Mouse (Mus musculus): ENCODE data around the gene Lce3f. TPM values are rescaled to one million over a fixed set of nuclear protein-coding genes. Genes with fewer than 3 reads are reported as not detected.

Lce3f gene
- polyA plus RNA-seq (2016; fragmentation: Nextera tagmentation; extraction: Ambion mirVana) = 0.42 TPM in 1 of 2 replicates, not detected in the other

DNA sequence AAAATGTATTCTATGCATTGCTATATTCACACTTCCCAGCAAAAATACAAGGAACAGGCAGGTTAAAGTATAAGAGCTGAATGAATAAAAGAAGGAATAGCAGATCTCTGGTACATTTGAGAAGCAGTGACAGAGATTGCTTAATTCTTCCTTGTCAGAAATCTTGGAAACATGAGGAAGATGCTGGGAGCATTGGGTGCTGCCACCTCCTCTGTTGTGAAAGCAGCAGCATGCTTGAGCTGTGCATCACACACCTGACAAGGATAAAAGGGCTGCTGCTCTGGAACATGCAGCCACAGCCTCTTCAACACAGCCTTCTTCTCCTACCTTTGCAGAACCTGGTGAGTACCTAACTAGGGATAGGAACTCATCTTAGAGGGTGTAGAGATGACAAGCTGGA lies at the start of gene Lce3f:
TSS of gene Lce3f (plus strand) at position 301 of the 400 bp plus-strand sequence.
- H3K4me3 ChIP-seq = no peak within 1 kb of the TSS
- H3K4me1 ChIP-seq = no peaks in the 10 kb centered on the region
- no peaks in the 10 kb centered on the region for H3K9me3 ChIP-seq (replicated peaks)
- H3K4me2 ChIP-seq (replicated peaks) = no peak within 1 kb of the TSS
- no peak within 1 kb of the TSS for H3K9ac ChIP-seq
- no peak for ATAC-seq (ENCODE audit: low FRiP score)
- no peaks in the 10 kb centered on the region for H3K36me3 ChIP-seq
- H3K27ac ChIP-seq = no peak within 1 kb of the TSS
- H3K27me3 ChIP-seq = no peaks in the 10 kb centered on the region

DNA sequence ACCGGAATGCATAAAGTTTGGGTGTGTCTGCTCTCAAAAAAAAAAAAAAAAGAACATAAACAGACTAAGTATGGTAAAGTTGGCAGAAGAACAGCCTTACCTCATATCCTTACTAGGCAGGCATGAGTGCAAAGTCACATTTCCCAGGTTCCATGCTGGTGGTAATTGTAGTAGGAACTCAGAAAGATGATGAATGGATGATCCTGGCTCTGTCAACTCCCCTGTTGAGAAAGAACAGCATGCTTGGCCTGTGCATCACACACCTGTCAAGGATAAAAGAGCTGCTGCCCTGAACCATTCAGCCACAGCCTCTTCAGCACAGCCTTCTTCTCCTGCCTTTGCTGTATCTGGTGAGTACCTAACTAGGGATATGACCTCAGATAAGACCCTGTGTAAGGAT lies 47.8 kb upstream of the Lce3f start, which contains the start of gene Lce3c:
TSS of gene Lce3c (plus strand) at position 301 of the 400 bp plus-strand sequence.
- no peak for ATAC-seq (ENCODE audit: low FRiP score)
- no peak within 1 kb of the TSS for H3K9ac ChIP-seq
- WGBS = 81% methylated on average over 1 of the region's 1 CpGs

DNA sequence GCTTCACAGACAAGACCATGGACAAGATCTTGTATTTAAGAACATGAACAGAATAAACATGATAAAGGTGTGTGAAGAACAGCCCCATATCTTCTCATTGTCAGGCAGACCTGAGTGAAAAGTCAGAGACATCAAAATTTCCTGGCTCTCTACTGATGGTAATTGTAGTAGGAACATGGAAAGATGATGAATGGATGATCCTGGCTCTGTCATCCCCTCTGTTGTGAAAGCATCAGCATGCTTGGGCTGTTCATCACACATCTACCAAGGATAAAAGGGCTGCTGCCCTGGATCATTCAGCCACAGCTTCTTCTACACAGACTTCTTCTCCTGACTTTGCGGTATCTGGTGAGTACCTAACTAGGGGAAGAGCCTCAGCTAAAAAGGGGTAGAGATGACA lies 34.9 kb upstream of the Lce3f start, which contains the start of gene Lce3d:
TSS of gene Lce3d (plus strand) at position 301 of the 400 bp plus-strand sequence.
- no peak for ATAC-seq (ENCODE audit: low FRiP score)
- no peak within 1 kb of the TSS for H3K27ac ChIP-seq
- no peak within 1 kb of the TSS for H3K4me2 ChIP-seq (replicated peaks)
- no peaks in the 10 kb centered on the region for H3K4me1 ChIP-seq
- no peak within 1 kb of the TSS for H3K9ac ChIP-seq
- WGBS = 92% methylated on average over 1 of the region's 1 CpGs
- H3K27me3 ChIP-seq = no peaks in the 10 kb centered on the region
- no peak within 1 kb of the TSS for H3K4me3 ChIP-seq
- H3K9me3 ChIP-seq (replicated peaks) = no peaks in the 10 kb centered on the region
- H3K36me3 ChIP-seq = no peaks in the 10 kb centered on the region

More for the DNA sequence above, 47.8 kb upstream of the Lce3f start, which contains the start of gene Lce3c:
- Histone ChIP-seq H3K4me1 (no peaks in the 10 kb centered on the region), H3K27ac (no peak within 1 kb of the TSS), H3K9me3 (replicated peaks) (no peaks in the 10 kb centered on the region), H3K36me3 (no peaks in the 10 kb centered on the region), H3K4me3 (no peak within 1 kb of the TSS), H3K27me3 (no peaks in the 10 kb centered on the region), H3K4me2 (replicated peaks) (no peak within 1 kb of the TSS)

DNA sequence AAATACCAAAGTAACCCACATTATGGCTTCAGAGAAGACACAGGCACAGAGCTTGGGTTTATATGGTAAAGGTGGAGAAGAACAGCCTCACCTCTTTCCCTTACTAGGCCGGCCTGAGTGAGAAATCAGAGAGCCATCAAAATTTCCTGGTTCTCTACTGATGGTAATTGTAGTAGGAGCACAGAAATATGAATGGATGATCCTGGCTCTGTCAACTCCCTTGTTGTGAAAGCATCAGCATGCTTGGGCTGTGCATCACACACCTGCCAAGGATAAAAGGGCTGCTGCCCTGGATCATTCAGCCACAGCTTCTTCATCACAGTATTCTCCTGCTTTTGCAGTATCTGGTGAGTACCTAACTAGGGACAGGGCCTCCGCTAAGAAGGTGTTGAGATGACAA lies 25.3 kb upstream of the Lce3f start, which contains the start of gene Lce3e:
TSS of gene Lce3e (plus strand) at position 301 of the 400 bp plus-strand sequence.
- H3K27me3 ChIP-seq = no peaks in the 10 kb centered on the region
- ATAC-seq (ENCODE audit: low FRiP score) = no peak
- no peak within 1 kb of the TSS for H3K27ac ChIP-seq
- H3K9me3 ChIP-seq (replicated peaks) = no peaks in the 10 kb centered on the region
- H3K4me2 ChIP-seq (replicated peaks) = no peak within 1 kb of the TSS
- no peak within 1 kb of the TSS for H3K9ac ChIP-seq
- no peaks in the 10 kb centered on the region for H3K36me3 ChIP-seq
- WGBS = 89% methylated on average over 2 of the region's 2 CpGs
- no peaks in the 10 kb centered on the region for H3K4me1 ChIP-seq
- H3K4me3 ChIP-seq = no peak within 1 kb of the TSS

DNA sequence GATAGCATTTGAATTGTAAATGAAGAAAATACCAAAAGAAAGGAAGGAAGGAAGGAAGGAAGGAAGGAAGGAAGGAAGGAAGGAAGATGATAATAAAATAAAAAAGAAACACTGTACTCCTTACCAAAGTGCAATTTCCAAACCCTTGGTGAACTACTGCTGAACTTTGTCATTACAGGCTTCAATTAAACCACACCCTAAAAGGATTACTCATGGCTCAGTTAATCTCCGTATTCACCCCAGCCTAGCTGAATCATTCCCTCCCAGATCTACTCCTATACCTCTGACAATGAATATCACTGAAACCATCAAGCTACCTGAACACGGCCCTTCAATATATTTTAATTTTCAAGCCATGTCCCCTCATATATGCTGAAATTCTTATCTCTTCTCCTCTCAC lies 13.5 kb upstream of the Lce3f start:
- H3K4me1 ChIP-seq = no peaks in the 10 kb centered on the region
- no peak overlapping the region for H3K4me3 ChIP-seq
- ATAC-seq (ENCODE audit: low FRiP score) = no peak

DNA sequence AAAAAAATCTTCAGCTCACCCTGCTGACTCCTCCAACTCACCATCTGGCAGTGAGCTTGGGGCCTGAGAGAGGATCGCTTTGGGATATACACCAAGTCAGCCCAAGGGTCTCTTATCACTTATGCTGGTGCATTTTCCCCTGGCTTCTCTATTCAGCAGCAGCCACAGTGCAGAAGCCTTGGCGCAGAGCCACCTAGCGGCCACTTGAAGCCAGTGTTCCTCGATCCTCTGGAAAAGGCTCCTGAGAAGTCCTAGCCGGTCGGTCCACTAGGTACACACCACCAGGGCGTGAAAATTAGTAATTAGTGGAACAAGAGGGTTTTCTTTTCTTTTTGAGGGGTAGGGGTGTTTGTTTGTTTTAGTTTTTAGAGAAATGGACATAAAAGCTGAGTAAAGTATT lies 6.7 kb downstream of the Lce3f start:
- Histone ChIP-seq H3K27ac (no peak overlapping the region), H3K4me2 (replicated peaks) (no peak overlapping the region), H3K9me3 (replicated peaks) (no peaks in the 10 kb centered on the region), H3K36me3 (no peaks in the 10 kb centered on the region), H3K4me3 (no peak overlapping the region), H3K4me1 (no peaks in the 10 kb centered on the region), H3K27me3 (no peaks in the 10 kb centered on the region), H3K9ac (no peak overlapping the region)
- 7% methylated on average over 7 of the region's 7 CpGs for WGBS
- peak; percentile 81 for ATAC-seq (ENCODE audit: low FRiP score)

More for the DNA sequence above, 13.5 kb upstream of the Lce3f start:
- no peak overlapping the region for H3K4me2 ChIP-seq (replicated peaks)
- H3K9ac ChIP-seq = no peak overlapping the region
- no peaks in the 10 kb centered on the region for H3K36me3 ChIP-seq
- H3K9me3 ChIP-seq (replicated peaks) = no peaks in the 10 kb centered on the region
- H3K27me3 ChIP-seq = no peaks in the 10 kb centered on the region
- 82% methylated on average over 2 of the region's 2 CpGs for WGBS
- no peak overlapping the region for H3K27ac ChIP-seq

DNA sequence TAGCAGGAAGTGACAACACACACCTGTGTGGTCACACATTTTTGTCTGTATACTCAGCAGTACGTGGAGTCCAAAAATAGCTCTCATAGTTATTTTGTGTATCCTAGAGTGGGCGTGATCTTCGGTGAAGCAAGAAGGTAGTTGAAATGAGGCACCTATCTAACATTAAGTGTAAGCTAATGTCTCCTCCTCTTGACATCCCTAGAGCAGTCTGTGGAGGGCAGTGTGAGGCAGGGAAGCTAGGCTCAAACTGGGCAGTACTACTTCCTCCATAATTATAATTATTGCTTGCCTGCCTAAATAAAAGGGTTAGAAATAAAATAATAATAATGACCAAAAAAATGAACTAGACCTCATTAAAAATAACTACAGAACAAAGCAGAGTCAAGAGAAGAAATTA lies 8.6 kb downstream of the Lce3f start:
- ATAC-seq (ENCODE audit: low FRiP score) = no peak

DNA sequence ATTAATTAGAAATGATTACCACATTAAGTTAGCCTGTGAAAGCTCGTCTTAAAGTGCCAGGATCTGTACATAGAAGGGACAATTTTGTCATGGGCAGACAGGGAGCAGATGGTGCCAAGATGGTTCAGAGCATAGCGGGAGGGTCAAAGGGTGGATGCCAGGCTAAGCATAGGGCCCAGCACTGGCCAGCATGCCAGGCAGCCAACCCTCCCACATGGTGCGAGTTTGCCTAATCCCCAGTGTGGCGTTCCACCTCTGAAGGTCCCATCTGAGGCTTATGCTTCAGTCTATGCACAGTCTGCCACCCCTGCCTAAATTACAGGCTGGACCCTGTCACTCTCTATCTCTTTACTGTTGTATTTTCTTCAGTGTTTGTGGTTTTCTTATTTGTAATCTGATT lies 10.8 kb downstream of the Lce3f start:
- no peaks in the 10 kb centered on the region for H3K4me1 ChIP-seq
- no peaks in the 10 kb centered on the region for H3K27me3 ChIP-seq
- no peak overlapping the region for H3K27ac ChIP-seq
- H3K9ac ChIP-seq = no peak overlapping the region
- H3K36me3 ChIP-seq = no peaks in the 10 kb centered on the region
- no peak overlapping the region for H3K4me2 ChIP-seq (replicated peaks)
- H3K9me3 ChIP-seq (replicated peaks) = no peaks in the 10 kb centered on the region
- 79% methylated on average over 4 of the region's 4 CpGs for WGBS
- no peak overlapping the region for H3K4me3 ChIP-seq
- ATAC-seq (ENCODE audit: low FRiP score) = peak; percentile 35; the same call in 1 of the 2 replicates

More for the DNA sequence above, 8.6 kb downstream of the Lce3f start:
- no peaks in the 10 kb centered on the region for H3K36me3 ChIP-seq
- H3K27ac ChIP-seq = no peak overlapping the region
- no peaks in the 10 kb centered on the region for H3K27me3 ChIP-seq
- no peak overlapping the region for H3K4me3 ChIP-seq
- 83% methylated on average over 3 of the region's 3 CpGs for WGBS
- H3K4me2 ChIP-seq (replicated peaks) = no peak overlapping the region
- H3K4me1 ChIP-seq = no peaks in the 10 kb centered on the region
- no peak overlapping the region for H3K9ac ChIP-seq
- no peaks in the 10 kb centered on the region for H3K9me3 ChIP-seq (replicated peaks)

DNA sequence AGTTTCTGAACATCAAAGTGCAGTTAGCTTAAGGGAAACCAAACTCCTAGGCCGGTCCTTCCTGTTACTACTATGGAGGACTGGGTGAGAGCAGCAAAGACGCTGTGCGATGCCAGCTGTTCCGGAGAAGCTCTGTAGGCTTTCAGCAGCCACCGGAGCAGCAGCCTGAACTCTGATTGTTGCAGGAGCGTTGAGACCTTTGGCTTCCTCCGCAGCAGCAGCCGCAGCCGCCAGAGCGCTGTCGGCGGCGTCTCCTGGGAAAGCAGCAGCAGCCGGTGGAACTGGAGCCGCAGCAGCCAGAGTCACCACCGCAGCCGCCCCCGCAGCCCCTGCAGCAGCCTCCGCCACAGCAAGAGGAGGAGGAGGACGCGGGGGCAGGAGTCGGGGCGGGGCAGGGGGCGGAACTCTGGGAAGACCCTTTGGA lies 22.4 kb downstream of the Lce3f start:
- H3K4me1 ChIP-seq = peaks cover 11% of the 10 kb centered on the region; the same call in 1 of the 2 replicates
- no peaks in the 10 kb centered on the region for H3K9me3 ChIP-seq (replicated peaks)
- peak overlapping the region; percentile 41 for H3K4me3 ChIP-seq
- no peaks in the 10 kb centered on the region for H3K36me3 ChIP-seq
- peak overlapping the region; percentile 41 for H3K9ac ChIP-seq
- peak; percentile 88 for ATAC-seq (ENCODE audit: low FRiP score)
- H3K27ac ChIP-seq = peak overlapping the region; percentile 55
- 2% methylated on average over 24 of the region's 24 CpGs for WGBS
- H3K4me2 ChIP-seq (replicated peaks) = peak overlapping the region; percentile 71
- H3K27me3 ChIP-seq = peaks cover 4% of the 10 kb centered on the region; the same call in 1 of the 2 replicates

DNA sequence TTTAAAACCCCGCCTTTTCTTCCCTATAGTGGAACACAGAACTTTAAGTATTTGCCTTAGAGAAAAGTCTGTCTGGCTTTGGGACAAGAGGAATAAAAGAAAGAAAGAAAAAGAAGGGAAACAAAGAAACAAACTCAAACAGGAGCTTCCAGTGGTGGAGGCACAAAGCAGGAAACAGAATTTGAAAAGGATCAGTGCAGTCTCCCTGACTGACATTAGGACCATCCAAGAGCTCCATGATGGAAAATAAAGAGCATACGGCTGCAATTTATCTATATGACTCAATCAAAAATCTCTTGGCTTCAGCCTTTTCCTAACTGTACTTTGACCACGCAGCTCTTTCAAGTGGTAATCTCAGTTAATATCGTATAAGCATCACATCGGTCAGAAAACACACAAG lies 22.8 kb downstream of the Lce3f start:
- Histone ChIP-seq H3K27ac (no peak overlapping the region), H3K9ac (peak overlapping the region; percentile 41), H3K27me3 (peaks cover 4% of the 10 kb centered on the region; the same call in 1 of the 2 replicates), H3K4me3 (peak overlapping the region; percentile 41), H3K4me2 (replicated peaks) (peak overlapping the region; percentile 71), H3K36me3 (no peaks in the 10 kb centered on the region), H3K9me3 (replicated peaks) (no peaks in the 10 kb centered on the region), H3K4me1 (peaks cover 11% of the 10 kb centered on the region; the same call in 1 of the 2 replicates)
- no peak for ATAC-seq (ENCODE audit: low FRiP score)
- 21% methylated on average over 5 of the region's 5 CpGs for WGBS

DNA sequence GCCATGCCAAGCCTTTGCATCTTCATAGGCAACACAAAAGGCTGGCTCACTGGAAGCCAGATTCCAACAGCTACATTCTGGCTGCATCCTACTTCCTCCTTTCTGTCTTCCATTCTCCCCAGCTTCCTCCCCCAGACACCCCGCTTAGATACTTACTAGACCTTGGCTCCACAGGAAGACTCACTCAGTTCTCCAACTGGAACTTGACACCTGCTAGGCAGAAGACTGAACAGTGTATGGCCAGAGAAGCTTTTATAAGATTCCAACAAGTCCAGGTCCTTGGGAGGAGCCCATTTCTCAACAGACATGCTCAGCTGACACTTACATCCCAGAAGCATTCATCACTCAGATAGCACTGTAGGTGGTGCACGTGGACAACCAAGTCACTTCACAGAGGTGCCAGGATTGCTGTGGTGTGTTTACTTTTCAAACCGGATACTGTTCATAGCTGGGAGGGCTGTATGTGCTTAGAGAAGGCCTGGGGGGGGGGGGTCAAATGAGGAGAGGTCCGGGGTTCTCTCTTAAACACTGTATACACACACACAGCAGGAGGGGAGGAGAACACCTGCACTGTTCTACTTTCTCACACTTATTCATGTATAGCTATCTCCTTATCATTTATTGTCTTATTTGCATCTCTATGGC lies 23.6 kb downstream of the Lce3f start, which contains the start of gene Crct1:
TSS of gene Crct1 (minus strand) at position 228 of the 645 bp plus-strand sequence.
- Histone ChIP-seq H3K9ac (peak within 1 kb of the TSS; percentile 41), H3K9me3 (replicated peaks) (no peaks in the 10 kb centered on the region), H3K36me3 (no peaks in the 10 kb centered on the region), H3K4me3 (peak within 1 kb of the TSS; percentile 41), H3K4me2 (replicated peaks) (peak within 1 kb of the TSS; percentile 71), H3K27me3 (peaks cover 4% of the 10 kb centered on the region; the same call in 1 of the 2 replicates), H3K4me1 (peaks cover 11% of the 10 kb centered on the region; the same call in 1 of the 2 replicates), H3K27ac (peak within 1 kb of the TSS; percentile 55)
- peak; percentile 44; the same call in 1 of the 2 replicates for ATAC-seq (ENCODE audit: low FRiP score)
- 32% methylated on average over 4 of the region's 4 CpGs for WGBS

DNA sequence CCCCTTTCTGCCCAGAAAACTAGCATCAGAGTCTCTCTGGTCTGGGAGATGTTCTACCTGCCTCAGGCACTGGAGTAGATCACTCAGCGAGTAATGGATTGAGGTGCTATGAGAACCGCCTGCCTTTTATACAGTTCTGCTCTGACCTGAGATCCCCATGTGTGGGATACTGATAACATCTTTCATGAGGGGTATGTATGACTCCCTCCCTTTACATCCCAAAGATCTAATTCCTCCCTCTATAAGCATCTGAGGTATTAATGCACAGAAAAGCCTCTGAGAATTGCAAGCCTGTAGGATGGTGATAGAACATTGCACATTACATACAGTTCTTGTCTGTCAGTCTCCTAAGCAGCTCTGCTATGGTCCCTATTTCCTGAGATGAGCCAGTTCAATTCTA lies 26.9 kb downstream of the Lce3f start, which contains the start of gene Lce1m:
TSS of gene Lce1m (minus strand) at position 101 of the 400 bp plus-strand sequence.
- no peaks in the 10 kb centered on the region for H3K36me3 ChIP-seq
- H3K27me3 ChIP-seq = peaks cover 4% of the 10 kb centered on the region; the same call in 1 of the 2 replicates
- H3K9me3 ChIP-seq (replicated peaks) = no peaks in the 10 kb centered on the region
- 89% methylated on average over 2 of the region's 2 CpGs for WGBS
- H3K4me2 ChIP-seq (replicated peaks) = no peak within 1 kb of the TSS
- H3K4me1 ChIP-seq = peaks cover 11% of the 10 kb centered on the region; the same call in 1 of the 2 replicates
- H3K9ac ChIP-seq = no peak within 1 kb of the TSS
- H3K4me3 ChIP-seq = no peak within 1 kb of the TSS
- no peak for ATAC-seq (ENCODE audit: low FRiP score)
- no peak within 1 kb of the TSS for H3K27ac ChIP-seq

Data from hindbrain, embryonic 12.5 days (tissue).